Comparison of ENCODE assay signal across 29 mouse cellular contexts in genomic region chr6:16141009-16141408, GRCm38 (mm10).
DNase-seq lines count a peak whose midpoint lies in the region; ATAC-seq lines count a peak whose summit lies in the region.
"Had no signal": no experiment of that assay in that cellular context is flagged by ENCODE, and none has a peak within 500 bp of the region (broad histone marks: within the 10 kb centered on the region; RNA-seq: fewer than 3 reads in every experiment).

No protein-coding gene starts in this region.

- H3K4me1 ChIP-seq in hindbrain, embryonic 10.5 days (replicated peaks), result no peaks in the 10 kb centered on the region
- H3K4me1 ChIP-seq in hindbrain, embryonic 13.5 days (replicated peaks), result no peaks in the 10 kb centered on the region
- H3K4me1 ChIP-seq: embryonic facial prominence, embryonic 15.5 days; heart, embryonic 12.5 days; heart, embryonic 15.5 days; hindbrain, embryonic 12.5 days; intestine, embryonic 15.5 days had no signal

- no peak overlapping the region for H3K4me2 ChIP-seq in hindbrain, embryonic 13.5 days
- H3K4me2 ChIP-seq: embryonic facial prominence, embryonic 12.5 days; embryonic facial prominence, embryonic 15.5 days; heart, embryonic 12.5 days; heart, embryonic 15.5 days; hindbrain, embryonic 12.5 days; intestine, embryonic 15.5 days had no signal

- no peaks in the 10 kb centered on the region for H3K27me3 ChIP-seq in hindbrain, embryonic 10.5 days (ENCODE audit: insufficient read depth, poor library complexity, severe bottlenecking)
- H3K27me3 ChIP-seq in hindbrain, embryonic 13.5 days, result no peaks in the 10 kb centered on the region
- H3K27me3 ChIP-seq: CH12.LX; embryonic facial prominence, embryonic 12.5 days; embryonic facial prominence, embryonic 15.5 days; heart, embryonic 12.5 days; heart, embryonic 15.5 days; hindbrain, embryonic 12.5 days; intestine, embryonic 15.5 days had no signal

- DNase-seq in hindbrain, embryonic 10.5 days (ENCODE audit: low spot score), result peak; percentile 20
- DNase-seq in embryo, embryonic 11 days, result peak; percentile 44
- DNase-seq in forelimb bud, embryonic 11.5 days (ENCODE audit: low read depth, low spot score), result peak; percentile 44
- peak; percentile 9 for DNase-seq in retina, embryonic 14.5 days (ENCODE audit: low spot score)
- DNase-seq in urinary bladder, postnatal 36 days (ENCODE audit: low spot score in 2 of 2), result no peak
- DNase-seq in layer of hippocampus, adult 9-10 months (ENCODE audit: low spot score), result no peak
- DNase-seq: adrenal gland, postnatal 14 days; B cell, adult 2 months; cerebellum, adult 11 months; cerebellum, adult 2 months; cerebellum, adult 9-11 months; cerebellum, postnatal 25 days; forebrain, postnatal 0 days; gastrocnemius, postnatal 25 days; heart, postnatal 10 days; heart, postnatal 4 days had no signal

- WGBS in hindbrain, embryonic 10.5 days, result 53% methylated on average over 3 of the region's 3 CpGs
- 67% methylated on average over 3 of the region's 3 CpGs for WGBS in hindbrain, embryonic 13.5 days

- no peak overlapping the region for H3K4me3 ChIP-seq in hindbrain, embryonic 10.5 days
- no peak overlapping the region for H3K4me3 ChIP-seq in hindbrain, embryonic 13.5 days
- H3K4me3 ChIP-seq: embryonic facial prominence, embryonic 12.5 days; embryonic facial prominence, embryonic 15.5 days; heart, embryonic 12.5 days; heart, embryonic 15.5 days; hindbrain, embryonic 12.5 days; intestine, embryonic 15.5 days had no signal

- no peak overlapping the region for H3K27ac ChIP-seq in hindbrain, embryonic 10.5 days
- no peak overlapping the region for H3K27ac ChIP-seq in hindbrain, embryonic 13.5 days
- H3K27ac ChIP-seq: embryonic facial prominence, embryonic 12.5 days; embryonic facial prominence, embryonic 15.5 days; heart, embryonic 15.5 days; hindbrain, embryonic 12.5 days; intestine, embryonic 15.5 days had no signal

- H3K36me3 ChIP-seq in hindbrain, embryonic 10.5 days, result no peaks in the 10 kb centered on the region
- H3K36me3 ChIP-seq in hindbrain, embryonic 13.5 days, result no peaks in the 10 kb centered on the region
- H3K36me3 ChIP-seq: embryonic facial prominence, embryonic 12.5 days; embryonic facial prominence, embryonic 15.5 days; G1E; heart, embryonic 12.5 days; heart, embryonic 15.5 days; hindbrain, embryonic 12.5 days; intestine, embryonic 15.5 days had no signal

- no peak for ATAC-seq in hindbrain, embryonic 13.5 days (ENCODE audit: low FRiP score)
- no peak for ATAC-seq in megakaryocyte-erythroid progenitor cell, adult 5-6 weeks (replicated peaks; ENCODE audit: low FRiP score, low TSS enrichment, poor library complexity, severe bottlenecking)
- ATAC-seq: forebrain, embryonic 14.5 days; forebrain, postnatal 0 days; hindbrain, embryonic 16.5 days; intestine, embryonic 15.5 days; Patski had no signal

- H3K9ac ChIP-seq in hindbrain, embryonic 13.5 days, result no peak overlapping the region
- H3K9ac ChIP-seq: embryonic facial prominence, embryonic 12.5 days; embryonic facial prominence, embryonic 15.5 days; forebrain, postnatal 0 days; heart, embryonic 12.5 days; heart, embryonic 15.5 days; hindbrain, embryonic 12.5 days; intestine, embryonic 15.5 days had no signal

- no peaks in the 10 kb centered on the region for H3K9me3 ChIP-seq in hindbrain, embryonic 10.5 days
- H3K9me3 ChIP-seq in hindbrain, embryonic 13.5 days, result no peaks in the 10 kb centered on the region
- H3K9me3 ChIP-seq: embryonic facial prominence, embryonic 12.5 days; embryonic facial prominence, embryonic 15.5 days; G1E; heart, embryonic 12.5 days; heart, embryonic 15.5 days; hindbrain, embryonic 12.5 days; intestine, embryonic 15.5 days had no signal

Comparison
In these comparisons a context has a peak if more than half of its experiments do, and no peak if none do; other contexts are left out.
1. DNase-seq: peak in hindbrain, embryonic 10.5 days (single experiment), embryo, embryonic 11 days (single experiment), forelimb bud, embryonic 11.5 days (single experiment) and retina, embryonic 14.5 days (single experiment); none in urinary bladder, postnatal 36 days (0 of 2) and layer of hippocampus, adult 9-10 months (single experiment).